Mouse (Mus musculus) urinary bladder, postnatal 4 days (tissue): ENCODE data around the gene Tulp1.
A peak's percentile ranks its signal among the peaks of the same experiment; 100 is the strongest.

ENCODE experiments used
- DNase-seq, 2 experiments: peaks; one replicate each; pipeline ENCODE4 v3.0.0; 2021 to 2022; ENCODE audit warnings: low spot score in 2 of 2

Gene Tulp1

GRCm38 (mm10) chr17:28313880-28314225 is 51.2 kb downstream of the Tulp1 start:
- no peak for DNase-seq

GRCm38 (mm10) chr17:28313212-28313879 is 51.7 kb downstream of the Tulp1 start, which contains the start of gene Fance:
Gene Fance, plus strand, starts transcription at chr17:28313519.
- DNase-seq, result peak; percentile 92 to 97

GRCm38 (mm10) chr17:28312232-28313211 is 52.5 kb downstream of the Tulp1 start:
- DNase-seq, result no peak

- DNase-seq, result no peak
Observed at GRCm38 (mm10) chr17:28311366-28312132, 53.5 kb downstream of the Tulp1 start.

GRCm38 (mm10) chr17:28310831-28311230 is 54.2 kb downstream of the Tulp1 start:
- no peak for DNase-seq

- peak; percentile 73 to 91 for DNase-seq
Observed at GRCm38 (mm10) chr17:28308297-28309195, 56.5 kb downstream of the Tulp1 start.

GRCm38 (mm10) chr17:28305172-28305571 is 59.9 kb downstream of the Tulp1 start:
- DNase-seq, result no peak
